Mouse (Mus musculus) G1E-ER4 (cell line): ENCODE data around the gene Prkcq. TPM values are rescaled to one million over a fixed set of nuclear protein-coding genes. Genes with fewer than 3 reads are reported as not detected.

ENCODE experiments used
- GATA1 ChIP-seq: IDR thresholded peaks from one replicate; pipeline ENCODE4 v1.8.0; 2012; ENCODE audit warnings: low read length, inconsistent platforms
- polyA plus RNA-seq: library from polyadenylated mRNA; stranded (reverse); fragments of >175 nt; gene quantifications from 2 replicates; pipeline ENCODE4 v1.2.3, GENCODE M21; 2012

Prkcq gene
- polyA plus RNA-seq, 1 experiment, result not detected

DNA sequence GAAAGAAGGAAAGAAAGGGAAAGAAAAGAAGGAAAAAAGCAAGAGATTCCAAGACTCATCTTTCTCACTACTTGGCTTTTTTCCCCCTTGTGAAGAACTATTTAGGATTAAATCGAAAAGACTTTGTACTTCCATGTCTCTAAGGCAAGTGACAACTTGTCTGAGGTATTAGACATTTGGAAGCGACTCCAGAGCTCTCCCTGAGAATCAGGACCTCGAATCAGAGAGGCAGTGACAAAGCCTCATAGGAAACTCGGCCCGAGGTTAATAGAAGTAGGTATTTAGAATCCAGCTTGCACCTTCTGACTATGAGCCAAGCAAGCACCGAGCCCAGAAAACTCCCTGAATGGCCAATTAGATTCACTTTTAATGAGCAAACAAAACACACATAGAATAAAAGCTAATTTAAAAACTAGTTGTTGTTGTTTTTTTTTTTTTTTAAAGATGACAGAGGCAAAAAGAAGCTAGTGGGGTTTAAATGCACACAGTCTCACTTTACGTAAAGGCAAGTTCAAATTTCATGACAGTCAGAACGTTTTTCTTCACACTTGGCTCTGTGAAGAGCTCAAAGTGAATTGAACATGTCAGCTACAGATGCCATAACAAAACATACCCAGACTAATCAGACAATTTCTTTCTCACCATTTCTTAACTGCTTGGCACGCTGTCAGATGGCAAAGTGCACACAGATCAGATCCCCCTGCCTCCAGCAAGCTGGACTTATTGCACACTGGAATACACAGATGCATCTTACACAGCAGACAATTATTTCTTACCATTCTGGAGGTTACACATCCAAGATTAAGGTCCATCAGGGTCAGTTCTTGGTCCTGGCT, 119.9 kb downstream of the Prkcq start:
- no peak for TF ChIP-seq GATA1

DNA sequence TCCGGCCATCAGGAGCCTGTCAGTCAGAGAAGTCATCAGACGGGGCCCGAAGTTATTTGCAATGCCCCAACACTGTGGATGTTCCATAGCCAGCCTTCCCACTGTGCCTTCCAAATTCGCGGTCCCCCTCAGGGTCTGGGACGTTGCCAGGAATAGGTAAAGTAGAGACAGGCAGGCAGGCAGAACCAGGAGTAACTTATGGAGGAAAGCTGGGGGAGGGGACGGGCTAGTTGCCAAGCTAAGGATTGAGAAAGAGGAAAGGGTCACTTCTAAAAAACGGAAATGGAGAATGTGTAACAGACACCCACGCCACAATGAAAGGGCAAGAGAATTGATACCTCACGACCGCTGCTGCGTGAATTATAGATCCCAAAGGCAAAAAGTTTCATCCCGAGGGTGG, 121.2 kb downstream of the Prkcq start:
- no peak for TF ChIP-seq GATA1

DNA sequence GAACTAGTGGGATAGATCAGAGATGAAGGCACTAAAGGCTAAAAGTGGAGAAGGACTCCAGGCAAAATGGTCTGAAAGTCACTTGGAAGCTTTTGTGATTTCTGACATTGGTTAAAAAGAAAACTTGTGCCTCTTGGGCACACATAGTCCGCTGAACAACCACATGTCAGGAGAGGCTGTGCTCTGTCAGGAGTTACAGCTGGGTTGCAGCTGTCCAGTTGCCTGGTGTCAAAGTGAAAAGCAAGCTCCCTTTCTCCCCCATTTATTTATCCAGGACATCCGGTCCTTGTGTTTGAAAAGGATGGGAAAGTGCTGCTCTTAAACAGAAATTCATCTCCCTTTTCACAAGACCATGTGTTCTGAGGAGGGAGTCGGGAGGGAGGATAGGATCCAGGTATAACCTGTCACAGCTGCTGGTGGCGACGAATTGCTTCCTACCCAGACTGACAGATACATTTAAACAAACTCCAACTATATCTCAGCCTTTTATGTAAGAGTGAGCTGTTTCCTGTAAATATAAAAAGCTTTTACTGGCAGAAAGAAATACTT, 122.8 kb downstream of the Prkcq start:
- TF ChIP-seq GATA1, result no peak

DNA sequence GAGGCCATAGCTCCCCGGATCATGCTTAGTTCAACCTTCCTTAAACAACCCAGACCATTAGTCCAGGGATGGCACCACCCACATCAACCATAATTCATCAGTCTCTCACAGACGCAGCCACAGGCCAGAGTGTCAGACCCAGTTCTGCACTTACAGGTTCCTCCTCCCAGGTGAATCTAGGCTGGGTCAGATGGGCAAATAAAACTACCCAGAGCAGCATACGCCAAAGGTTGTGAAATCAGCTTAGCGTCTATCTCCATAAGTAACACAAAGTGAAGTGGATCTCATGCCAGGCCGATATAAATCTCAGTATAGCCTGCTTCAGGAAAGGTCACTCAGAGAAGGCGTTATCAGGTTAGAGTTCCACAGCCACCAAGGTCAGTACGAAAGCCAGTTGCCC, 126.9 kb downstream of the Prkcq start:
- no peak for TF ChIP-seq GATA1

DNA sequence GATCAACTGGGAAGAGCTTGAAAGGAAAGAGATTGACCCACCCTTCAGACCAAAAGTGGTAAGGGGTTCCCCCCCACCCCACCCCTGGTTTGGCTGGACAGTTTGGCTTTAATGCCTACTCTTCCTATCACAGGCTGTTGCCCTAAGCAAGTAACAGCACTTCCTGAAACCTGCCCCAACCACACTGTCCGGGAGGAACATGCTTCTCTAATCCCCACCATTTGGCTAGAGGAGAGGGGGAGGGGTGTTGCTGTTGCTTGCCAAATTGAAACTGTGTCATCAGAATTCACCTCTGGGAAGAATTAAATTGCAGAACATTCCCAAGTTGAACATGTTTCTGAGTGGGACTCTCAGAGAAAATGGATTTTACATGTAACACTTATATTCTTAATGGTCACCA, 127.5 kb downstream of the Prkcq start:
- no peak for TF ChIP-seq GATA1

DNA sequence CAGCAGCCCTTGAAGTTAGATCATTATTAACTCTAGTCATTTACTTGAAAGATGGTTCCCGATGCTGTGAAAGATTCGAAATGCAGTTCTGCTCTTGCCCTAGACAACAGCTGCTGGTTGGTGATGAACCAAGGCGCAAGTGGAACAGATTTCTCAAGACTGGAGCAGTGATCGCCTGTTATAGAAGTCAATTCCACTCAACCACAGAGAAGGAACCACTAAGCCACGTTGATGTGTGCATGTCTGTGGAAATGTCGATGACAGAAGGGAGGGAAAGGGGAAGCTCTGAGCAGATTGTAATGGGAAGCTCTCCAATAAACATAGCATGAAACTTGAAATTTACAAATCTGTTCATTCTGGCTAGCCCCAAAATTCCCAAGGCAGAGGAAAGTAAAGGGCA, 128.5 kb downstream of the Prkcq start:
- no peak for TF ChIP-seq GATA1

DNA sequence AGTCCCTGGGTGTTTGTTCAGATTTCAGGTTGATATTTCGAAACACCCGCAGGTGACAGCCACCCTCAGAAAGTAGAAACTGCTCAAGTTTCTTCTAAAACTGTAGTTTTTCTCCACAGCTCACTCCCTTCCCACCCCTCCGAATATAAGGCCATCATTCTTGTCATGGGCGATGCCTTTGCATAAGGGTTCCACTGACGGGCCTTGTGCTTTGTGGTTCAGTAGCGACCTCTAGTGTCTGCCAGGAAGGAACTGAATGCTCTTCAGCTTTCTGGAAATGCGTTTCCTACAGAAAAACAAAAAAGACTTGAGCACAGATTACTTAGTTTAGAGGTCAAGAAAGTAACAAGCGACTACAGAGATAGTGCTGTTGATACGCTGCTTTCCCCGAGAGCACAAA, 148.3 kb downstream of the Prkcq start:
- TF ChIP-seq GATA1, result no peak

DNA sequence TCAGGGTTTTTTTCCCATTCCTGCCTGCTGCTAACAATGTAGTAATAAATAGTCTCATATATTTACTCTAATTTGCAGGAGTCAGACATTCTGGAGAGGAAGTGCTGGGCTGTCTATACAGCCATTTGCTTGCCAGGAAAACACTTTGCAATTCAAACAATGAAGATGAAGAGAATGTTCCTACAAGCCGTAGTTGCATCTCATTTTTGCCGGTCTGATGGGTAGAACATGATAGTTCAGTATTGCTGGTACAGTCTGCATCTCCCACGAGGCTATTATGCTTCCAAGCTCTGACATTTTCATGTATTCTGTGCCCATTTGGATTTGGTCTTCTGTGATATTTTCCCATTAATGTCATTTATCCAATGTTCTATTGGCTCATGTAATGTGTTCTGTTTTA, 150.5 kb downstream of the Prkcq start:
- no peak for TF ChIP-seq GATA1

DNA sequence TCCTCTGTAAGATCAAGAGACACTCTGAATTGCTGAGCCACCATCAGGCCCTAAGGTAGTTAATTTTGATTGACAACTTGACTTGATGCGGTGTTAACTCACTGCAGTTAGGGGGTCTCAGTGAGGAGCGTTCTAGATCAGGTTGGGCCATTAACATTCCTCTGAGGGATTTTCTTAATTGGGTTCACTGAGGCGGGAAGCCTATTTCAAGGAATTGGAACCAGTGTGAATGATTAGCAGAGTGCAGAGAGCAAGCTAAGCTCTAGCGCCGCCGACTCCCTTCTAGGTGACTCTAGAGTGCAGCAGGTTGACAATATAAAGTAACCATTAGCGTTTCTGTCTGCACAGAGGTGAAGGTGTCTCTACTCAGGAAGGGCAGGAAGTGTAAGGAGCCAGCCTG, 155.4 kb downstream of the Prkcq start:
- no peak for TF ChIP-seq GATA1

DNA sequence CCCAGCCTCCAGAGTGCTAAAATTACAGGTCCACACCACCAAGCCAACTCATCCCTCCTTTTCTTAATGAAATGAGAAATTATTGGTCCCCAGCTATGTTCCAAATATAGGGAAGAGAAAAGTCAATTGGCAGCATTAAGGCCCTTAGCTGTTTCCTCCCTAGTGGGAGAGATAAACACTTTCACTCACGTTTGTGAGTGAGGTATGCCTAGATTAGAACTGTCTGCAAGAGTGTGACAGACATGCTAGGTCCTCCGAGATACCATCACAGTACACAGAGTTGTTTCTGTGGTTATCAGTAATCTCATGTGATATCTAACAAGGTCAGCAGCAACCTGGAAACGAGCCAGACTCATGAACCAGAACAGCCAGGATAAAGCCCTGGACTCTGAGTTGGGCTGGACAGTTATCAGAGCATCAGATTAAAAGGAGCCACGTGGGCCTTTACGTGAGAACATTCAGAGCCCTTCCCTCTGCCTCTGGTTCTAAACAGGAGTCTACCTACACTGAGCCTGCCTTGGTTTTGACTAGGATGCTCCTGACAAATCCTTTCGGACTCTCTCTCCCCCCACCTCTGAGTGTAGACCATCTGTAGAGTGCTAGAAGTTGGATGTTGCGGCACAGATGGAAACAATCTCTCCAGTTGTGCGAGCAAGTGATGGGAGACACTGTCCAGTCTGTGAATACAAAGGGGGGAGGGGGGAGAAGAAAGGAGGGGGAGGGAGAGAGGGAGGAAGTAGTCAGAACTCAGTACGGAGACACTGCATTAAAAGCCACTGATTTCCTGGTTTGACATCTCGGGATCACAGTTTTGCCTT, 157.7 kb downstream of the Prkcq start:
- no peak for TF ChIP-seq GATA1

DNA sequence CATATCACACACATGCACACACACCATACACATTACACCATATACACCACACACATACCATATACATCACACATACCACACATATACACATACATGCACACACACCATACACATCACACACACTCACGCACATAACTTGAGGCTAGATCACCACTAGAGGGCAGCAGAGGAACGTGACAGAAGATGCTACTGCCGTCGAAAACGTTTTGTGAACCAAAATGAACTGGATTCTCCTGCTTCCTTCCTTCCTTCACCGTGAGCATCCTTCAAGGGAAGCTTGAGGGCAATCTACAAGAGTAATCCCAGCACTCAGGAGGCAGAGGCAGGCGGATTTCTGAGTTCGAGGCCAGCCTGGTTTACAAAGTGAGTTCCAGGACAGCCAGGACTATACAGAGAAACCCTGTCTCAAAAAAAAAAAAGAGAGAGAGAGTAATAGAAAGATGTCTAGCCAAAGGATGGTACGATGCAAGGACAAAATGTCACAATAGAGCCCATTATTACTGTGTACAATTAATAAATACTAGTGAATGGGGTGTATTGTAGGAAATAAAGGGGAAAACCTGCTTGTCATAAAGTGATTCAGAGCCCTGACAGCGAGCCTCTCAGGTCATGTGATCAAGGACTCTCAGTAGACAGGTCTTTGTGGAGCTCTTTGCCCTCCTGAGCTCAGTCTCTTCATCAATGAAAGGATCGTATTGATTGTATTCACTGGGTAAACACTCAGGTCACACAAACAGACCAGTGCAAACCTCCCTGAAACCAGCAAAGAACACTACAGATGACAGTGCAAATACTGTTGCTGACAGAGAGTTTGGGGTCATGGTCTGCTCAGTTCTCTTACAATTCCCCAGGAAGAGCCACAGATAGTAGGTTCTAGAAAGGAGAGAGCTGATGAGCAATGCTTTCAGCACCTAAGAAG, 159.9 kb downstream of the Prkcq start:
- no peak for TF ChIP-seq GATA1

DNA sequence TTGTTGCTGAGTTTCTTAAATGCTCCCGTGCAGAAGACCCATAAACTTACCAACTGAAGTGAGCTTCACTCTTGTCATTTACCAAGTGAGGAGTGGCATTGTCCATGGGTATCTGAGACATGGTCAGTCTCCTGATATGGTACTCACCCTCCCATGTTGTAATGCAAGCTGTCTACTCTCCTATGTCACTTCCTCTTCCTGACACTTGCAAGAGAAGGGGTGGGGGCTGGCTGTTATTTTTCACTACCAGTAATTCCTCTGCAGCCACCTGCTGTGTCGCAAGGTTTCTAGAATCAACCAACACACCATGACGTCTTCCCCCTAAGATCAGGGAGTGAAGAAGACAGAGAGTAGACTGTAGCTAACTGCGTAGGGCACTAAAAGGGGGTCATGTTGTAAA, 160.6 kb downstream of the Prkcq start:
- TF ChIP-seq GATA1, result no peak

DNA sequence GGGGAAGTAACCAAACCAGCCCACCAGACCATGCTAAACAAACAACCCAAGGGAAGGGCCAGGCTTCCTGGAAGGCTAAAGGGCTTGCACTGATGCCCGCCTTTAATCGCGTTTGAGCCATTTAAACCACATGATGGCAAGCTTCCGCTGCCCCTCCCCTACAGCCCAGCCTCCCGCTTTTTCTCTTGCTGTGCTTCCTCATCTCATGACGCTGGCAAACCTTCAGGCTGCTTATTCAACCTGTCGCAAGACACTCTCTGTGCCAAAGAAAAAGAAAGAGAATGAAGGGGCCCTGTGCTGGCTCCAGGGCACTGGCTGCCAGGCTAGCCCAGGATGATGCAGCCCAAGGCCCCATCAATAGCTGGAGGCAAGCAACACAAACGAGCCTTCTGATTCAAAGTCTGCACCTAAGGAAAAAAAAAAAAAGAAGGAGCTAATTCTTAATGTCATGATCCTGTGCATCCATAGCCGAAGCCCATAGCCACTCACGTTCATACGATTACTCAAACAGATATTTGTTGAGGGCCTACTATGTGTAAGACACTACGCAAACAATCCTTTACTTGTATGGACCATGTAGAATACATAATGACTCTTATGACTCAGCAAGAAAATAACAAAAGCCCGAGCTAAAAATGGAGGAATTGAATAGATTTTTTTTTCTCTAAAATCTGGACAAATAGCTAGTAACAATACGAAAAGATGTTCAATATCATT, 161.6 kb downstream of the Prkcq start:
- no peak for TF ChIP-seq GATA1

DNA sequence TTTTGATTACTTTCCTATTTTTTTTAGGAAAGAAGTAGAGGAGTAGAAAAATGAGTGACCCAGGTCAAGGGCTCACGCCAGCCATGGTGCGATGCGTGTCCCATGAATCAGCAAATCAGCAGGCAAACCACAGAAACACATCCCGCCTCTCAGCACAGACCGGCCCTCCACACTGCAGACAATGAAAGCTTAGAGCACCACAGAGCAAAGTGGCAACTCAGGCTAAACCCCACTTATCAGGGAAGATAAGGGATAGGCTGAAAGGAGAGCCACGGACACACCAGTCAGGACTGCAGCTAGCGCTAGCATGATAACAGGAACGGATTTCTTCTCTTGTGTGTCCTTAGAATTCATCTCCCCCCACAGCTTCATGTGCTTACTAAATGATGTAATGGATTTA, 164.4 kb downstream of the Prkcq start:
- TF ChIP-seq GATA1, result no peak

DNA sequence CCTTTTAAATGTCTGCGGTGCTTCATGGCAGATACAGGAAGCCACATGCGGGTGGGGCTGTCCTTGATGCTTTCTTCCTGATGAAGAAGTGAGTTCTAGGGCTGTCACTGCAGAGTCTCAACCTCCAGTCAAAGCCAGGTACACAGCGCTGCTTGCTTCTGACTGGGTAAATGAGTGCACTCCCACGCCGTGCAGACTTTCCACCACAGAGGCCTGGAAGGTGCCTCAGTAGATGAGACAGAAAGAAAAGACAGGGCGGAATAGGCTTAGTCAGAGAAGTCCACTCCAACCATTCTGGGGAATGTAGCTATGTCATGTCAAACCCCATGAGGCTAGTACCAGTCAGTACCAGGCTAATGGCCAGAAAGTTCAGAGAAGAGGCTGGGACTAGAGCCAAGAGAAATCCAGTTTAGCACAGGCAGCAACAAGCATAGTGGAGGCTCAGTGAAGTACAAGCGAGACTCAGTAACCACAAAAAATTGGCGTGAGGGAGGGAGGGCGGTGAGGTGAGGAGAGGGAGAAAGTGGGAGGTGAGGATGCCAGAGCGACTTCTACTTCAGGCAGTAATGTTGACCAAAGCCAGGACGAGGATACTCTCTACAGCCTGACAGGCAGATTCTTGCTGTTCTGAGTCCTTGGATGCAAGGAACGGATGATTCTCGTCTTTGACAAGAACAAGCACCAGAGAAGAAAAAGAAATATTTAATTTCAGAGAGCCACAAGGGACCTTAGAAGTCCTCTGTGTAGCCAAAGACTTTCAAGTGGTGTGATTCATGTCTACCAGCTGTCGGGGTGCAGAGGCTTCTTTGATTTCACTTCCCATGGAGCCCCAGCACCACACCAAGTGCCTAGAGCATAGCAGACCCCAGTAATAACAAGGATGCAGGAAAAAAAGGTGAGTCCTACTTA, 167.3 kb downstream of the Prkcq start:
- no peak for TF ChIP-seq GATA1
